ENCODE assay signal across 10 mouse cellular contexts in genomic region chrX:75818647-75819271, GRCm38 (mm10). TPM values are rescaled to one million over a fixed set of nuclear protein-coding genes. Genes with fewer than 3 reads are reported as not detected.
DNase-seq lines count a peak whose midpoint lies in the region; ATAC-seq and TF ChIP-seq lines count a peak whose summit lies in the region.
"Had no signal": no experiment of that assay in that cellular context is flagged by ENCODE, and none has a peak within 500 bp of the region (broad histone marks: within the 10 kb centered on the region; RNA-seq: fewer than 3 reads in every experiment).

No protein-coding gene starts in this region.

- no peak for TF ChIP-seq POLR2A in lung, adult 2 months (IDR thresholded peaks at IDR 0.05; ENCODE audit: borderline replicate concordance, extremely low read depth, low read depth, low read length)
- TF ChIP-seq POLR2A in embryonic fibroblast, embryonic 13.5 days (IDR thresholded peaks at IDR 0.05; ENCODE audit: low read depth, low read length): no peak

- no peaks in the 10 kb centered on the region for H3K4me1 ChIP-seq in heart, embryonic 15.5 days (replicated peaks)
- H3K4me1 ChIP-seq in lung, postnatal 0 days (ENCODE audit: insufficient read depth, low read depth, low read length): no peaks in the 10 kb centered on the region
- H3K4me1 ChIP-seq in lung, adult 2 months (ENCODE audit: control insufficient read depth, insufficient read depth, low read length): no peaks in the 10 kb centered on the region
- peaks cover 4% of the 10 kb centered on the region for H3K4me1 ChIP-seq in embryonic fibroblast, embryonic 13.5 days (ENCODE audit: control insufficient read depth, insufficient read depth, low read length)
- H3K4me1 ChIP-seq: hindbrain, embryonic 12.5 days; stomach, embryonic 15.5 days had no signal

- H3K9me3 ChIP-seq in heart, embryonic 15.5 days (replicated peaks): no peaks in the 10 kb centered on the region
- no peaks in the 10 kb centered on the region for H3K9me3 ChIP-seq in lung, postnatal 0 days (ENCODE audit: low read length)
- H3K9me3 ChIP-seq: hindbrain, embryonic 12.5 days; stomach, embryonic 15.5 days had no signal

- H3K4me3 ChIP-seq in heart, embryonic 15.5 days: no peak overlapping the region
- no peak overlapping the region for H3K4me3 ChIP-seq in lung, postnatal 0 days (ENCODE audit: low read depth, low read length)
- H3K4me3 ChIP-seq in lung, adult 2 months (replicated peaks; ENCODE audit: extremely low read depth, low read depth, low read length): no peak overlapping the region
- H3K4me3 ChIP-seq in embryonic fibroblast, embryonic 13.5 days (ENCODE audit: insufficient read depth, low read length): no peak overlapping the region
- H3K4me3 ChIP-seq: hindbrain, embryonic 12.5 days; stomach, embryonic 15.5 days had no signal

- H3K4me2 ChIP-seq in heart, embryonic 15.5 days: no peak overlapping the region
- H3K4me2 ChIP-seq in lung, postnatal 0 days (replicated peaks; ENCODE audit: low read depth, low read length): no peak overlapping the region
- H3K4me2 ChIP-seq: hindbrain, embryonic 12.5 days; stomach, embryonic 15.5 days had no signal

- 41% methylated on average over 1 of the region's 1 CpGs for WGBS in heart, embryonic 15.5 days
- WGBS in lung, postnatal 0 days: 4% methylated on average over 1 of the region's 1 CpGs
- WGBS in lung, adult 2 months: 23% methylated on average over 1 of the region's 1 CpGs

- no peak overlapping the region for H3K9ac ChIP-seq in heart, embryonic 15.5 days
- no peak overlapping the region for H3K9ac ChIP-seq in lung, postnatal 0 days (replicated peaks; ENCODE audit: low read depth)
- H3K9ac ChIP-seq: hindbrain, embryonic 12.5 days; stomach, embryonic 15.5 days had no signal

- DNase-seq in heart, postnatal 25 days (ENCODE audit: low spot score): no peak
- DNase-seq in lung, postnatal 0 days (ENCODE audit: low spot score): peak; percentile 60
- no peak for DNase-seq in lung, adult 2 months
- DNase-seq in right cerebral cortex, postnatal 25 days: no peak
- DNase-seq in cerebellum, adult 18-20 months: no peak
- DNase-seq: right cerebral cortex, adult 18-20 months had no signal

- peak; percentile 85 for TF ChIP-seq EP300 in lung, postnatal 0 days (IDR thresholded peaks at IDR 0.05)

- ATAC-seq in heart, embryonic 15.5 days (replicated peaks; ENCODE audit: insufficient number of reproducible peaks, insufficient read depth, low FRiP score, low read depth): no peak
- ATAC-seq in lung, postnatal 0 days: peak; percentile 74

- H3K36me3 ChIP-seq in heart, embryonic 15.5 days: no peaks in the 10 kb centered on the region
- H3K36me3 ChIP-seq in lung, postnatal 0 days (ENCODE audit: insufficient read depth, low read length): no peaks in the 10 kb centered on the region
- H3K36me3 ChIP-seq: hindbrain, embryonic 12.5 days; stomach, embryonic 15.5 days had no signal

- no peak for TF ChIP-seq CTCF in lung, postnatal 0 days (IDR thresholded peaks at IDR 0.05)
- no peak for TF ChIP-seq CTCF in lung, adult 2 months (IDR thresholded peaks at IDR 0.05; ENCODE audit: insufficient read depth, low read length)
- TF ChIP-seq CTCF in embryonic fibroblast, embryonic 13.5 days (IDR thresholded peaks at IDR 0.05; ENCODE audit: borderline replicate concordance, insufficient read depth, low read length): no peak

- intact Hi-C loops in heart, postnatal 25 days (cut with DNase I): loop anchor here (10.0 kb wide), 1 partner anchor 306 kb away; no protein-coding TSS in a partner anchor

- H3K27me3 ChIP-seq in heart, embryonic 15.5 days: no peaks in the 10 kb centered on the region
- no peaks in the 10 kb centered on the region for H3K27me3 ChIP-seq in lung, postnatal 0 days (replicated peaks; ENCODE audit: insufficient read depth, low read length)
- H3K27me3 ChIP-seq: hindbrain, embryonic 12.5 days; stomach, embryonic 15.5 days had no signal

- H3K27ac ChIP-seq in heart, embryonic 15.5 days: peak overlapping the region; percentile 49
- H3K27ac ChIP-seq in lung, postnatal 0 days (ENCODE audit: low read length): peak overlapping the region; percentile 7; the same call in 1 of the 2 replicates
- H3K27ac ChIP-seq in embryonic fibroblast, embryonic 13.5 days (ENCODE audit: insufficient read depth, low read length): peak overlapping the region; percentile 94
- H3K27ac ChIP-seq: hindbrain, embryonic 12.5 days; stomach, embryonic 15.5 days had no signal

RNA-seq across cellular contexts. Expression of gene Pls3, which starts 56.2 kb away (rescaled TPM):
- 68.2 and 74.1 TPM in 2 replicates for polyA plus RNA-seq in heart, embryonic 15.5 days (2015; fragmentation: Nextera tagmentation; extraction: Ambion mirVana)
- total RNA-seq in heart, postnatal 25 days (2021): 10 to 100 TPM; 42.2 to 51.2 TPM
- polyA plus RNA-seq in lung, postnatal 0 days (2015; fragmentation: Nextera tagmentation; extraction: Ambion mirVana): 150 and 182 TPM in 2 replicates
- 20.5 and 44.2 TPM in 2 replicates for polyA plus RNA-seq in lung, adult 2 months (2012; rRNA removed)
- 326 and 437 TPM in 2 replicates for polyA plus RNA-seq in embryonic fibroblast, embryonic 13.5 days (2011; ENCODE audit: insufficient read length, low read depth, missing spikeins)

Comparison
In these comparisons a context has a peak if more than half of its experiments do, and no peak if none do; other contexts are left out.
1. H3K27ac ChIP-seq: peak in every context shown above with its lines; median percentile 94 in embryonic fibroblast, embryonic 13.5 days; 49 in heart, embryonic 15.5 days; 7 in lung, postnatal 0 days.